Mouse (Mus musculus): ENCODE results near the gene Cpeb2. TPM values are rescaled to one million over a fixed set of nuclear protein-coding genes. Genes with fewer than 3 reads are reported as not detected.
A peak's percentile ranks its signal among the peaks of the same experiment; 100 is the strongest.

Cpeb2 gene
- polyA plus RNA-seq, 1 experiment from 2014 or later = 13.2 TPM

GRCm38 (mm10) chr5:43325561-43325960 lies 92.6 kb downstream of the Cpeb2 start:
- no peak for ATAC-seq
- Histone ChIP-seq H3K27ac (ENCODE audit: low read depth, low read length) (no peak overlapping the region), H3K27me3 (replicated peaks; ENCODE audit: control insufficient read depth, insufficient read depth, low read length) (no peaks in the 10 kb centered on the region), H3K36me3 (ENCODE audit: control insufficient read depth, insufficient read depth, low read length) (no peaks in the 10 kb centered on the region), H3K9ac (ENCODE audit: low read depth, low read length) (no peak overlapping the region), H3K4me3 (ENCODE audit: low read length) (no peak overlapping the region), H3K4me2 (ENCODE audit: low read length) (no peak overlapping the region), H3K9me3 (ENCODE audit: control insufficient read depth, low read length) (no peaks in the 10 kb centered on the region), H3K4me1 (ENCODE audit: control insufficient read depth, insufficient read depth, low read depth, low read length) (peaks cover 3% of the 10 kb centered on the region; the same call in 1 of the 2 replicates)
- WGBS = 83% methylated on average over 4 of the region's 4 CpGs

- Histone ChIP-seq H3K27me3 (replicated peaks; ENCODE audit: control insufficient read depth, insufficient read depth, low read length) (no peaks in the 10 kb centered on the region), H3K9ac (ENCODE audit: low read depth, low read length) (no peak overlapping the region), H3K4me2 (ENCODE audit: low read length) (no peak overlapping the region), H3K9me3 (ENCODE audit: control insufficient read depth, low read length) (no peaks in the 10 kb centered on the region), H3K4me1 (ENCODE audit: control insufficient read depth, insufficient read depth, low read depth, low read length) (peaks cover 3% of the 10 kb centered on the region; the same call in 1 of the 2 replicates), H3K4me3 (ENCODE audit: low read length) (no peak overlapping the region), H3K27ac (ENCODE audit: low read depth, low read length) (no peak overlapping the region), H3K36me3 (ENCODE audit: control insufficient read depth, insufficient read depth, low read length) (no peaks in the 10 kb centered on the region)
- 34% methylated on average over 4 of the region's 4 CpGs for whole genome bisulfite sequencing
- no peak for ATAC-seq
Measured at GRCm38 (mm10) chr5:43328579-43328978, 95.6 kb downstream of the Cpeb2 start.

- 90% methylated on average over 3 of the region's 3 CpGs for WGBS
- H3K4me2 ChIP-seq (ENCODE audit: low read length) = no peak overlapping the region
- no peak overlapping the region for H3K9ac ChIP-seq (ENCODE audit: low read depth, low read length)
- no peaks in the 10 kb centered on the region for H3K9me3 ChIP-seq (ENCODE audit: control insufficient read depth, low read length)
- ATAC-seq = no peak
- H3K36me3 ChIP-seq (ENCODE audit: control insufficient read depth, insufficient read depth, low read length) = no peaks in the 10 kb centered on the region
- no peaks in the 10 kb centered on the region for H3K27me3 ChIP-seq (replicated peaks; ENCODE audit: control insufficient read depth, insufficient read depth, low read length)
- peaks cover 3% of the 10 kb centered on the region; the same call in 1 of the 2 replicates for H3K4me1 ChIP-seq (ENCODE audit: control insufficient read depth, insufficient read depth, low read depth, low read length)
- no peak overlapping the region for H3K4me3 ChIP-seq (ENCODE audit: low read length)
- H3K27ac ChIP-seq (ENCODE audit: low read depth, low read length) = no peak overlapping the region
Measured at GRCm38 (mm10) chr5:43330260-43330659, 97.3 kb downstream of the Cpeb2 start.

GRCm38 (mm10) chr5:43334469-43334868 lies 101.5 kb downstream of the Cpeb2 start:
- Histone ChIP-seq H3K9ac (ENCODE audit: low read depth, low read length) (no peak overlapping the region), H3K36me3 (ENCODE audit: control insufficient read depth, insufficient read depth, low read length) (no peaks in the 10 kb centered on the region), H3K27me3 (replicated peaks; ENCODE audit: control insufficient read depth, insufficient read depth, low read length) (no peaks in the 10 kb centered on the region), H3K27ac (ENCODE audit: low read depth, low read length) (no peak overlapping the region), H3K4me1 (ENCODE audit: control insufficient read depth, insufficient read depth, low read depth, low read length) (no peaks in the 10 kb centered on the region), H3K4me2 (ENCODE audit: low read length) (no peak overlapping the region), H3K4me3 (ENCODE audit: low read length) (no peak overlapping the region), H3K9me3 (ENCODE audit: control insufficient read depth, low read length) (no peaks in the 10 kb centered on the region)
- no peak for ATAC-seq
- 82% methylated on average over 2 of the region's 2 CpGs for WGBS

- H3K27me3 ChIP-seq (replicated peaks; ENCODE audit: control insufficient read depth, insufficient read depth, low read length) = no peaks in the 10 kb centered on the region
- WGBS = 92% methylated on average over 1 of the region's 1 CpGs
- no peak overlapping the region for H3K27ac ChIP-seq (ENCODE audit: low read depth, low read length)
- no peak overlapping the region for H3K4me3 ChIP-seq (ENCODE audit: low read length)
- no peaks in the 10 kb centered on the region for H3K9me3 ChIP-seq (ENCODE audit: control insufficient read depth, low read length)
- H3K9ac ChIP-seq (ENCODE audit: low read depth, low read length) = no peak overlapping the region
- ATAC-seq = no peak
- no peak overlapping the region for H3K4me2 ChIP-seq (ENCODE audit: low read length)
- H3K36me3 ChIP-seq (ENCODE audit: control insufficient read depth, insufficient read depth, low read length) = no peaks in the 10 kb centered on the region
- H3K4me1 ChIP-seq (ENCODE audit: control insufficient read depth, insufficient read depth, low read depth, low read length) = no peaks in the 10 kb centered on the region
Measured at GRCm38 (mm10) chr5:43337212-43337611, 104.2 kb downstream of the Cpeb2 start.

GRCm38 (mm10) chr5:43338771-43339475 lies 106.0 kb downstream of the Cpeb2 start:
- Histone ChIP-seq H3K4me2 (ENCODE audit: low read length) (no peak overlapping the region; the same call in 1 of the 2 replicates), H3K27me3 (replicated peaks; ENCODE audit: control insufficient read depth, insufficient read depth, low read length) (no peaks in the 10 kb centered on the region), H3K4me3 (ENCODE audit: low read length) (no peak overlapping the region), H3K4me1 (ENCODE audit: control insufficient read depth, insufficient read depth, low read depth, low read length) (no peaks in the 10 kb centered on the region), H3K27ac (ENCODE audit: low read depth, low read length) (no peak overlapping the region), H3K9ac (ENCODE audit: low read depth, low read length) (no peak overlapping the region), H3K9me3 (ENCODE audit: control insufficient read depth, low read length) (no peaks in the 10 kb centered on the region), H3K36me3 (ENCODE audit: control insufficient read depth, insufficient read depth, low read length) (no peaks in the 10 kb centered on the region)
- whole genome bisulfite sequencing = 26% methylated on average over 10 of the region's 10 CpGs
- peak; percentile 84 for ATAC-seq

Measured in hindbrain, embryonic 16.5 days (tissue).